Mouse (Mus musculus) granulocyte monocyte progenitor cell, adult 5-6 weeks (primary cell): Measurements from ENCODE around the gene Mmp20. TPM values are rescaled to one million over a fixed set of nuclear protein-coding genes. Genes with fewer than 3 reads are reported as not detected.

ENCODE experiments used
- ATAC-seq: replicated peaks from 2 replicates; pipeline ENCODE4 v1.8.0; 2016; ENCODE audit warnings: mild to moderate bottlenecking, moderate TSS enrichment, inconsistent platforms; ENCODE audit not compliant: poor library complexity, severe bottlenecking
- total RNA-seq, 2 experiments: library from RNA; stranded (forward) in 1 of 2; stranded (reverse) in 1 of 2; fragments of 200-712, 200-1000 nt in 1 of 2; fragments of >200 nt in 1 of 2; fragmentation: Nextera tagmentation in 1 of 2; gene quantifications; 2 replicates each; pipeline ENCODE4 v1.2.3; 2014 to 2017

The Mmp20 gene
- total RNA-seq (2014; fragmentation: Nextera tagmentation) (not detected in 2 replicates), total RNA-seq (2017) (not detected in 2 replicates)

- ATAC-seq = no peak
These were observed at the start of gene Mmp20 for GRCm38 (mm10) chr9:7627931-7628330. TSS of gene Mmp20 (plus strand) at chr9:7628231.

- no peak for ATAC-seq
These were observed 38.0 kb upstream of the Mmp20 start for GRCm38 (mm10) chr9:7590063-7590462.

GRCm38 (mm10) chr9:7593272-7593812, 34.7 kb upstream of the Mmp20 start:
- ATAC-seq = peak; percentile 75

- peak; percentile 97 for ATAC-seq
These were observed 33.1 kb upstream of the Mmp20 start for GRCm38 (mm10) chr9:7594816-7595540.

GRCm38 (mm10) chr9:7602982-7603742, 24.9 kb upstream of the Mmp20 start:
- ATAC-seq = peak; percentile 97

- peak; percentile 18 for ATAC-seq
These were observed 24.0 kb upstream of the Mmp20 start for GRCm38 (mm10) chr9:7604005-7604404.

- ATAC-seq = no peak; the same call in 1 of the 2 replicates
These were observed 22.4 kb upstream of the Mmp20 start for GRCm38 (mm10) chr9:7605638-7606037.

GRCm38 (mm10) chr9:7622582-7622981, 5.4 kb upstream of the Mmp20 start:
- no peak for ATAC-seq

- ATAC-seq = no peak
These were observed 5.9 kb downstream of the Mmp20 start for GRCm38 (mm10) chr9:7633936-7634335.

GRCm38 (mm10) chr9:7647901-7648300, 19.9 kb downstream of the Mmp20 start:
- no peak for ATAC-seq

- ATAC-seq = peak; percentile 72
These were observed 22.6 kb downstream of the Mmp20 start for GRCm38 (mm10) chr9:7650397-7651180.

GRCm38 (mm10) chr9:7652351-7653085, 24.5 kb downstream of the Mmp20 start:
- ATAC-seq = no peak

GRCm38 (mm10) chr9:7657946-7658345, 29.9 kb downstream of the Mmp20 start:
- ATAC-seq = no peak

- no peak for ATAC-seq
These were observed 31.5 kb downstream of the Mmp20 start for GRCm38 (mm10) chr9:7659469-7660020.

GRCm38 (mm10) chr9:7661371-7661770, 33.3 kb downstream of the Mmp20 start:
- no peak for ATAC-seq

GRCm38 (mm10) chr9:7669674-7670073, 41.6 kb downstream of the Mmp20 start:
- ATAC-seq = no peak

- ATAC-seq = peak; percentile 52; the same call in 1 of the 2 replicates
These were observed 45.0 kb downstream of the Mmp20 start for GRCm38 (mm10) chr9:7672985-7673384.

GRCm38 (mm10) chr9:7678154-7678837, 50.3 kb downstream of the Mmp20 start:
- ATAC-seq = no peak

- ATAC-seq = no peak
These were observed 54.1 kb downstream of the Mmp20 start for GRCm38 (mm10) chr9:7682081-7682618.
